Mouse (Mus musculus) heart, postnatal 36 days (tissue): Measurements from ENCODE around the gene Nsmce1. TPM values are rescaled to one million over a fixed set of nuclear protein-coding genes. Genes with fewer than 3 reads are reported as not detected.

ENCODE experiments used
- DNase-seq, 2 experiments: peaks; one replicate each; pipeline ENCODE4 v3.0.0; 2021 to 2022
- intact Hi-C: fragments of 180-260 bp; cut with DNase I; formaldehyde crosslinking; loops from one replicate; pipeline ENCODE4 v1.15.1; 2025
- total RNA-seq, 2 experiments: library from RNA; stranded (reverse); gene quantifications; 2 replicates each; pipeline ENCODE4 v1.2.3; 2021

Nsmce1 gene
- 10 to 100 TPM; 32.3 to 37.0 TPM for total RNA-seq

DNA sequence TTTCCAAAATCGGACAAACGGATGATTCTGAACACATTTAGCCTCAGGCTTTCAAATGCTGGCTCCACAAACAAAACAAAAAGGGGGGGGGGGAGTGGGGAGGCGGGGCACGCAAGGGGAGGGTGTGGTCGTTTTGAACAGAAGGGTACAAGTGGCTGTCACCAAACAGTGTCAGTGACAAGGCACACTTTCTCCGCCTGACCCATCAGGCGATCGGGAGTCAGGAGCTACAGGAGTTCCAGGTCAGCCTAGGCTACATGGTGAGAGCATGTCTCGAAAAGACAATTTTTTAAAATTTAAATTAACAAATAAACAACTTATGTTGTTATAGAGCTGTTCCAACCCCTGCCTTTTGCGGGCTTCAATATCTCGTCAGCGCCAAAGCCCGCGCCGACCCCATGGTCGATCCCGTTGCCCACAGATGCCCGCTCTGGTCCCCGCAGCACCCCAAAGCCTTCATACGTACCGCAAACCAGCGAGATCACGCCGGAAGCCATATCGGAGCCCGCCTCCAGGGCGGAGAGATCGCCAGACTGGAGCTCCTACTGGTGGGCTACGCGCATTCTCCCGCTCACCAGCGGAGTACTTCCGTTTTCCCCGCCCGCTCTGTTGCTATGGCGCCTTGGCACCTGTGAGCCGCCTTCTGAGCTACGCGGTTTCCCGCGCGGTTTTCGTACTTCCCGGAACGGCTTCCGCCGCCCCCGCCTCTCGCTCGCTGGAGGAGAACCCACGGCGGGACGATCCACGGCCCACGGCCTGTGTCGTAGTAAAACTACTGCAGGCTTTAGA is at the start of gene Nsmce1:
Gene Nsmce1, minus strand, starts transcription at position 650 of the 789 bp plus-strand sequence.
- peak; percentile 92 to 93 for DNase-seq
- intact Hi-C loops, result loop anchor here (1.0 to 2.0 kb wide), 3 partner anchors 19 to 90 kb away; partner anchors contain the start of gene Il4ra

DNA sequence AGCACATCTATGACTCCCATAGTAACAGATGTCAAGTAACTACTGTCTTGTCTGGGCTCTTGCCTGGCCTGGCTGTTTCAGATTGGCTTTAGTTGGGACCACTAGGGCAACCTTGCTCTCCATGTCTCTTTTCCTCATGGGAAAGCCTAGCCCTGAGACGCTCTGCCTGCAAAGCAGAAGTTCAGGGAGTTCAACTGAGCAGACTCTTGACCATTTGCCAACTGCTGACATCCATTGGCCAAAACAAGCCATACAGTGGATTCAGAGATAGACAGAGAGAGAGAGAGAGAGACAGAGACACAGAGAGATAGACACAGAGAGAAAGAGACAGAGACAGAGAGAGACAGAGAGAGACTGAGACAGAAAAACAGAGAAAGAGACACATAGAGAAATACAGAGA is 49.6 kb upstream of the Nsmce1 start:
- intact Hi-C loops, result no loop called here
- DNase-seq, result peak in 1 of 2 experiments; percentile 15

DNA sequence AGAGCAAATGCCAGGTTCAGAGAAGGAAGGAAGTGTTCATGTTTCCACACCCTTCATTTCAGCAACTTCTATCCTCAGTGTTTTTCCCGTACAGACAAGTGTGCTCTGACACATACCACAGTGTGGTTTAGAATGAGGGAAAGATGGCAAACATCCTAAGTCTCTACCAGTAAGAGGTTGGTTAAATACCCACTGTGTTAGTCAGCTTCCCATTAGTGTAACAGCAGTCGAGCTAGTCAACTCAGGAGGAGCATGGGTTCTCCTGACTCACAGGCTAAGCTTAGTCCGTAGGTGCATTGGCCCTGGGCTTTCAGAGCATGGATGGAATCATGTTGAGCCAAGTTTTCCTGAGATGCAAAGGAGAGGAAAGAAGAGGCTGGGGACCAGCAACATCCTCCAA is 48.0 kb upstream of the Nsmce1 start:
- intact Hi-C loops, result no loop called here
- no peak for DNase-seq

DNA sequence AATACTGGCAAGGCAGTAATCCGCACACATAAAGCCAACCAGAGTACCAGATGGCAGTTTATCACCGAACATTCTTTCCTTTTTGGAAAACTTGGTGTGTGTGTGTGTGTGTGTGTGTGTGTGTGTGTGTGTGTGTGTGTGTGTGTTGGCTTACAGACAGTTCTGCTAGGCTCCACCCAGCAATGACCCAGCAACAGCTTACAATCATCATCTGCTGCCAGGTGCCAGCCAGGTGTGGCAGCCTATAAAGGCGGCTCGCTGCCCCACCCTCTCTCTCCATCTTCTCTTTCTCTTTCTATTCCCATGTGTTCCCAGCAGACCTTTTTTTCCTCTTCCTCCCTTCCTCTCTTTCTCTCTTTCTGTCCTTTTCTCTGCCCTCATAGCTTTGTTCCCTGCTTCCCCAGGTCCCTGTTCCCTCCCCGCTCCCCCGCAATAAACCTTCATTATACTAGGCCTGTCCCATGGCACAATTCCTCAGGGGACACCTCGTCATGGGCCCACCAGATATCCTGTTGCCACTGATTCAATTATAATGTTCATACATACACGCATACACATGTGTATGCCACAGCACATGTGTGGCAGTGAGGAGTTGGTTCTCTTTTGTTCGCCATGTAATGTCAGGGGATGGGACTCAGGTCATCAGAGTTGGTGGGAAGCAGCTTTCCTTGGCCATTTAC is 36.6 kb upstream of the Nsmce1 start:
- no peak for DNase-seq
- intact Hi-C loops, result no loop called here

DNA sequence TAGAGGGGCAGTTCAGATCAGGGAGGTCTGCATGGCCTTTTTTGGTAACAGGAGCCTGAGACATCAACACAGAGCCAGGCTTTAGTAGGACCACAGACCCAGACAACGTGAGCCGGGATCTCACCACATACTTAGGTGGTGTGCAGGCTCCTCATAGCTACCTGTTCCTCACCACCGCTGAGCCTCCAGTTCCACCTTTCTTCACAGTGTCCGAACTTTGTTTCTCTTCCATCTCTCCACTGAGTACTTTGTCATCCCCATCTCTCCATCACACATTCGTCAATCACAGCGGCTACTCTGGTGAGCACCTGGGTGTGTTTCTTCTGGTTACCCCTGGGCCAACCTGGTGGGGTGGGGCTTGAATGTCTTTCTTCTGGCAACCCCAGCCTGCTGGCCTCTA is 35.8 kb upstream of the Nsmce1 start:
- intact Hi-C loops, result no loop called here

DNA sequence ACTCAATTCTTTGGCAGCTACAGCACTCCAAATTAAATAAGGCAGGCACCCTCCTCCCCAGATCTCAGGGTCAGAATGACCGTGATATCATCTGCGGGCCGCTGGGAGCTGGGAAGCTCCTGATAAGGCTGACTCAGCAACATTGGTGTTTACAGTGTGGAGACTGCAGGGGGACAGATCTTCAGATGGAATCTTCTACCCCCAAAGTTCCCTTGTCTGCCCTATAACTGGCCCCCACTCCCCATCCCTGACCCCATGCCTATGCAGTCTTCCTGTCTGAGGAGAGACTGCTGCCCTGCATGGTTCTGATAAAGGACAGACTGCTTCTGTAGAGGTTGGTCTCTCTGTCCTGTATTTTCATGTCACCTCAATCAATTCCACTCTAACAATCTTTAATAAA is 31.7 kb upstream of the Nsmce1 start:
- no peak for DNase-seq
- intact Hi-C loops, result no loop called here

More for the DNA sequence above, 35.8 kb upstream of the Nsmce1 start:
- no peak for DNase-seq

DNA sequence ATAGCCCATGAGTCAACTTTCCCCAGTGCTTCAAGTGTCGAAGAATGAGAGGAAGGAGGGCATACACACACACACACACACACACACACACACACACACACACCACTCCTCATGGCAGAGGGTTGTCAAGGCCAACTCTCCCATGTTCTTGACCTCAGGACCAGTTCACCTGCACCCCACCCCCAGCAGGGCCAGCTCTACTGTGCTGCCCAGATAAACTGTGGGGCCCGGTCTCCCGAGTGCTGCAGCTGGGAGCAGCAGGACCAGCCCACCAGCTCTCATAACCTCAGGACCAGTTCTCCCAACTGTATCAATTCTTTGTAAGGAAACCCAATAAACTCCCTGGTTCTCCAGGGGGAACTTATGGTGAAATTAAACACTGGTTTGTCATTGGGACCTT is 28.3 kb upstream of the Nsmce1 start:
- DNase-seq, result no peak
- intact Hi-C loops, result no loop called here

DNA sequence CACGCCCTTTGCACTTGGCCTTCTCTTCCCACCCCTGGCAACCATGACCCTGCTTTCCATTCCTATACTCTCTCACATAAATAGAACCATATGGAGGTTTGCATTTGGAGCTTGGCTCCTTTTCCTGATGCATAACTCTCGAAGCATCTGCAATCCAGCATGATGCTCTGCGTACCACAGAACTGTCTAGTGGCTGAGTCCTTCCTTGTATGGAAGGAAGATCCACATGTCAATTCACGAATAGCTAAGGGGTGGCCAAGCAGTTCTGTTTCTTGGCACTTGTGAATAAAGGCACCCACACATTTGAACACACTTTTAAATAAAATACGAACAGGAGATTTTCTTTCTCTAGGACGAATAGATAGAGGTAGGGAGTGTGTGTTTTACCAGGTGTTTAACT is 26.1 kb upstream of the Nsmce1 start:
- no peak for DNase-seq
- intact Hi-C loops, result no loop called here

DNA sequence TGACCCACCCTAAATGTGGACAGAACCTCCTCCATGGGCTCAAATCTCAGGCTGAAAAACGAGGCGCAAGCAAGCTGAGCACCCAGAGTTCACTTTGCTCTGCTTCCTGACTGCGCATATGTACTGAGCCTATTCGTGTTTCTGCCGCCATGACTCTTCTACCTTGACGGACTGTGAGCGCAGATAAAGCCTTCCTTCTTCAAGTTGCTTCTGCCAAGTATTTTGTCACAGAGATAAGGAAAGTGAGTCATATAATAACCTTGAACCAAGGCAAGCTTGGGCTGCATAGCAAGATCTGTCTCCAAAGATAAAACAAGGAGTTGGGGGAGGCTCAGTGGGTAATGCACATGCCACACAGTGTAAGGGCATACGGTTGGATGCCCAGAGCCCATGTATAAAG is 25.3 kb upstream of the Nsmce1 start:
- DNase-seq, result no peak
- intact Hi-C loops, result no loop called here

DNA sequence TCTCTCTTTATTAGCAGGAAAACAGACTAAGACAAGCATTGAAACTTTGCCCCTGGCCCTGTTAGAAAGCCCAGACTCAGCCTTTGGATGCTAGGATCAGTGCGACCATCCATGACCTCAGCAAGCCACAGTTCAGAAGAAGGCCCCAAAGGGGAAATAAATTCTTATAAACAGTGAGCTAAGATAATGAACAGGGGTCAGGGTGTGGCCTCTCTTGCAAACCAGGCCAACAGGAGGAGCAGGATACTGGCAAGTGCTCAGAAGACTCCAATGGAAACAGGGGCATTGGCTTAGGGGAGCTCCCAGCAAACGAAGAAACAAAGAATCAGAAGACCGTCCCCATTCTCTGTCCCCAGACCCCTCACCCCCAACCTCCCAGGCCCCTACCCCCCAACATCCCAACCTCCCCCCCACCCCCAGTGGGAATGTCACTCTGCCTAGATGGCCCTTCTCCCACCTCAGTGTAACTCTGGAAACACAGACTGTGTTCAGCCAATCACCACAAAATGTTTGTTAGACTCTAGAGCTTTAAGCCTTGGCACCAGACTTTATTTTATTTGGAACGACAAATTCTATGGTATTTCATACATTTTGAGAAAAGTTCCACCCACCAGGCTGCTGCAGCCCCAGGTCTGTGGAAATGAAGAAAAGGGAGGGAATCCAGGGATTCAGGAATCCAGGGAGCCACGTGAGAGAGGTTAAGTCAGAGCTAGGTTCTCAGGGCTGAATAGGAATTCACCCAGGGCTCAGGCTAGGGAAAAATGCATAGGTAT is 23.9 kb upstream of the Nsmce1 start:
- intact Hi-C loops, result no loop called here
- DNase-seq, result no peak

DNA sequence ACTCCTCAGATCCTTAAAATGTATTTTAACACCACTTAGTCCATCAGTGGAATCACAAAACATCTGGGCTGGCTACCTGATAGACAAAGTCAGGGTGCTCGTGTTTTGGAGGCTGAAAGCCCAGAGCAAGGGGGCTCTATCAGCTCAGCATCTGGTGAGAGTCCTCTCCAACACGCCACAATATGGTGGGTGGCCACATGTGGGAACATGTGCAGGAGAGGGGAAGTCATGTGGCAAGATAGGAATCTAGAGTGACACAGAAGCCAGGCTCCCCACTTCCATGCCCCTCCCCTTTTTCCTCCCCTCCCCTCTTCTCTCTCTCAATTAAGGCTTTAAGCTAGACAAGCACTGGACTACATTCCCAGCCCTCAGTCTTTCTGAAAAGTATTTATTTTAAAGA is 20.5 kb upstream of the Nsmce1 start:
- DNase-seq, result no peak
- intact Hi-C loops, result no loop called here

DNA sequence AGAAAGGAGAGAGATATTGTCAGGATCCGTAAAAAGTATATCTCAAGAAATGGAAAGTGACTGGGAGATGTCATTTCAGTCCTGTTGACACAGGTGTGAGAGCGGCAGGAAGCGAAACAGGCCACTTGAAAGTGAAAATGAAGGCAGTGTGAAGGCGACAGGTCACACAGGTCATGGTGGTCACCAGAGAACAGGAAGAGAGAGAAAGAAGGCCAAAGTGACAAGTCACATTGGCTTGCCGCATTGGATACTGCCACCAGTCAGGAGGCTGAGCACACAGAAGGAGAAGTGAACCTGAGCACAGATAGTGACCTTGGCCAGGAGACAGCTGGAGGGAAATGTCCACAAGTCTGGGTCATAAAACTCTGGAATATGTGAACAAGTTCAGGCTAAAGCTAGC is 20.0 kb upstream of the Nsmce1 start:
- intact Hi-C loops, result no loop called here
- no peak for DNase-seq

DNA sequence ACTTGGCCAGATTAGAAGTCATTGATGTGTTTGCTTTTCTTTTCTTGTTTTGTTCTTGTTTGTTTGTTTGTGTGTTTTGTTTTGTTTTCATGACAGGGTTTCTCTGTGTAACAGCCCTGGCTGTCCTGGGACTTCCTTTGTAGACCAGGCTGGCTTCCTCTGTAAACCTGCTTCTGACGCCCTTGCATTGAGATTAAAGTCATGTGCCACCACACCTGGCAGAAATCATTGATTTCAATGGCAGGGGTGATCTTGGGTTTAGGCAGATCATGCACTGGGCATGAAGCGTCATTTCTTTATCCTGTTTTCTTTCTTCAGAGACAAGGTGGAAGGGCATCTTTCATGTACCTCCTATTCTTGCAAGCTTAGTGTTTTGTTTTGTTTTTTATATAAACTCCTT is 15.9 kb upstream of the Nsmce1 start:
- intact Hi-C loops, result no loop called here
- no peak for DNase-seq

DNA sequence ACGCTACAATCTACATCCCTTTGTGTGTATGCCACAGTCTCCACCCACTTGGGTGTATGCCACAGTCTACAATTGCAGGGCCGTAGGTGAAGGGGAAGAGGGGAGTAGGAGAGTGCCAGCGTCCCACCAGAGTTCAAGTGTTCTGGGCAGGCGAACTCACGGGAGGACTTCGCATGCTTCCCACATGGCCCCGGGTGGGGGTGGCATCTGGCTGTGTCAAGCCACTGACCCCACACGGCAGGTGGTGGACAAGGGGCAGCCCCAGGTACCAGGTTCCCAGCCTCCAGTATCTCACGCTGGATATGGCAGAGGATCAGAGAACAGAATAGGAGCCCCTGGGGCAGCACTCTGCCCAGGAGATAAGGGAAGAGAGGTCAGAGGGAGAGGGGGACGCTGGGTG is 14.2 kb upstream of the Nsmce1 start:
- intact Hi-C loops, result no loop called here
- DNase-seq, result no peak

DNA sequence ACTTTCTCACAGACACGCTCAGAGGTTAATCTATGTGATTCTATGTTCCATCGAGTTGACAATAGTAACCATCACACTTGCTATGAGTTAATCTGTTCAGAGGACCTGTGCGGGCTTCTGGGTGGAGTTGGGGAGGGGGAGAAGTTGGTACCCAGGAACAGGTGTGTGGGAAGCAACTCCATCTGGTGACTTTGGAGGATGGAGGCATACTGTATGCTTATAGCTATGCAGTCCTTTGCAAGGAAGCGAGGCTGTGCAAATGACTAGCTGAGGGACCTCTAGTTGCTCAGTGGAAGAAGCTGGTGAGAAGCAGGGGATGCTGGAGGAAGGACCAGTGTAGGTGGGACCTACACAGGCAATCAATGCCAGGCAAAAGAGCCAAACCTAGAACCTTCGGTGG is 13.2 kb upstream of the Nsmce1 start:
- no peak for DNase-seq

DNA sequence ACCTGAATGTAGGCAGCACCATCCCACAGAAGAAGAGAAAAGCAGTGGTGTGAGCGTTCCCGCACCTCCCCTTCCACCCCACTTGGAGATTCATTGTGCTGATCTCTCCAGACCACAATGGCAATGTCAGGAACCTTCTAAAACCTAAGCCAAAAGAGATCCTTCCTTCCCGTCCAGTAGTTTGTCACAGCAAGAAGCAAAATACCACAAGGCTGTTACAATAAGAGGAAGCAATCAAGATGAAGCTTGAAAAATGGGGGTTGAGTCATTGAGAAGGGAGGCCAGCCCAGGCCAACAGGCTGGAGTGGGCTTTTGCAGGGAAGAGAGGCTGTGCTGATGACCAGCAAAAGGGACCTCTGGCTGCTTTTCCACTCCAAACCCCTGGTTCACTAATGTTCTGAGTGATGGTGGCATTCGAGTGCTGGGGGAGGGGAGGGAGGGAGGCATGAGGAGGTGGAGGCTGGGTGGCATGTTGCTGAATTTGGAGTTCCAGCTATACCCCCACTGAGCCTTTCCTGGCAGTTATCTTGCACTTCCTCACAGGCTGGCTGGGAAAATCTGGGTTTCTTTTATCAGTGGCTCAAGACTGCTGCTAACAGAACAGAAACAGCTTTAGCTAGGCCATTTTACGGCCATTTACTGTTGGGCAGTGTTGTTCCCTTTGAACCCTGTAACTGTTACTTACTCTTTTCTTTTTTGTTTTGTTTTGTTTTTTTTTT is 12.1 kb upstream of the Nsmce1 start:
- intact Hi-C loops, result no loop called here
- peak in 1 of 2 experiments; percentile 7 for DNase-seq

More for the DNA sequence above, 13.2 kb upstream of the Nsmce1 start:
- intact Hi-C loops, result no loop called here

DNA sequence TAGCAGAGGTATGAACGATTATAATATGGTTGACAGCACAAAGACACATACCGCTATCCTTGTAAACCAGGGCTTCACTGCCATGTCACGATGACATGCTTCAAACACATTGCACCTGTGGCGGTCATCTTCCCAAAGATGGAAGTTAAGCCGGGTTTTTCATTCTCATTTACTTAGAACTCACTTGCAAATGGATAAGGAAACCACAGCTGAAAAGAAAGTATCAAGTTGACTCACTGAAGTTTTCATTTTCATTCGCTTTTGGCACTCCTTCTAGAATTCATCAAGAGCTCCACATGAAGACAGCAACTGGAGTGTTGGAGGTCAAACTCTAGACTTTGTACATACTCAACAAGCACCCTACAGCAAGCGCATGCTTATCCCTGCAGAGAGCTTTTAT is 9.5 kb upstream of the Nsmce1 start:
- DNase-seq, result no peak
- intact Hi-C loops, result no loop called here

DNA sequence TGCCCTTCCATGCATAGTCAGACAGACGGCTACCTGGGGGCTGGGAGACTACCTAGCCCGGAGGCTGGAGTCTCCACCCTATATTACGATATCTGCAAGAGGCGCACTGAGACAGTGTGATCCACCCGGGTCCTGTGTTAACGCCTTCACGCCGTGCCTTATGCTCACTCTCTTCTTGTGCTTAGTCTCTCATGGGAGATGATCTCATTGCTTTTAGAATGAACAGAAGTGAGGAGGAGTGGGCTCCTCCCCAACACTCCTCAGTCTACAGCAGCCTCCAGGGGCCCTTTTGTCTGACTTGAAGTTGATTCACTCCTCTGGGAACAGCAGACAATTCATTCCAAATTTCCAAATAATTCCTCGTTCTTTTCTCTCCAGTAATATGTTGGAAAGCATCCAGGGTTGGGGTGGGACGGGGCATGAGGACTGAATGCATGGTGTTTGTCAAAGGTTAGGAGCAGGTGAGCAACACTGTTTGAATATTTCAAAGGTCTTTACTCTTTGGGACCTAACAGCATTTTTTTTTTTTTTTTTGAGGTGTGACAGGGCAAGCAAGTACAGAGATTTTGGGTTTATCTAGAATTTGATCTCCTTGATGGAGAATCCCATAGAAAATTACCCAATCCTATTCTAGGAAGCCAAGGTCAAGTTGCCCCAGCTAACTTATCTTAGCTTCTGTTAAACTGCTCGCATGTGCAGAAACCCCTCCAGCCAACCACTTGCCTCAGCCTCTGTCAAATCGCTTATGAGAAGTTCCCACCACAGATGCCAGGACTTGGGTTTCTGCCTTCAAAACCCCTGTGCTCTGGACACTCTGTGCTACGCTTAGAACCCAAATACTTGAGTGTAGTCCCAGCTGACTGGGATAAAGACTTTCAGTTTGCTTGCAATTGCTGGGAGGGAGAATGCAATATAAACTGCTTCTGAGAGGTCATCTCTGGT is 8.8 kb upstream of the Nsmce1 start:
- DNase-seq, result peak in 1 of 2 experiments; percentile 14
- intact Hi-C loops, result no loop called here

DNA sequence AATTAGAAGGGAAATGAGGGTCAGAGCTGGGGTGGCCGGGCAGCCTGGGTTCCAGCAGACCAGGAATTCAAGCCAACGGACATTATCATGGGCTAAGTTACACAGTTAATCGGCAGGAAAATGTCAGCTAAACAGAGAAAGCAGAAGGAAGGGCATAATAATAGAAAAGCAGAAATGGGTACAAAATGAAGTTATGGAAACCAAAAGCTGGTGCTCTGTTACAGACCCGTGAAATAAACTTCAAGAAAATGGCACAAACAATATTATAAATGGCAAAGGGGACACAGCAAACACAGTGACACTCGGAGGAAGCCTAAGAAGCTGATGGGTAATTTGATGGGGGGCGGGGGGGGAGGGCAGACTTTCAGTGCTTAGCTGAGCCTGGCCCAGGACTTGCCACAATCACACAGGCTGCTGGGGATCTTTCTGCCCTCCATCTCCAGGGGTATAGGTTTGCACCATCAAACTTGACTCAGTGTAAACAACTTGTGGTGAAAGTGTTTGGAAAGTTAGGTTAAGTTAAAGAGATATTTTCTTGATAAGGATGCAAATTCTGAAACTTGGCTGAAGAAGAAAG is 4.6 kb upstream of the Nsmce1 start:
- intact Hi-C loops, result no loop called here
- DNase-seq, result no peak
